Mouse (Mus musculus) cortical plate, adult 2 months (tissue): Measurements from ENCODE around the gene Vcam1. TPM values are rescaled to one million over a fixed set of nuclear protein-coding genes. Genes with fewer than 3 reads are reported as not detected.

ENCODE experiments used
- H3K27ac ChIP-seq: fragments of 200-500 bp; 2 replicates; pipeline ENCODE4 v1.5.1; 2012; ENCODE audit warnings: low read length, control low read depth, inconsistent platforms; ENCODE audit not compliant: insufficient read depth
- H3K4me1 ChIP-seq: fragments of 200-500 bp; 2 replicates; pipeline ENCODE4 v1.6.1; 2011; ENCODE audit warnings: low read length; ENCODE audit not compliant: control insufficient read depth, insufficient read depth
- H3K4me3 ChIP-seq: fragments of 200-500 bp; 2 replicates; pipeline ENCODE4 v1.5.1; 2011; ENCODE audit warnings: mild to moderate bottlenecking, low read length, control low read depth; ENCODE audit not compliant: insufficient read depth
- CTCF ChIP-seq: fragments of 200-500 bp; IDR thresholded peaks from 2 replicates; pipeline ENCODE4 v1.5.1; 2011; ENCODE audit warnings: mild to moderate bottlenecking, control low read depth, low read length; ENCODE audit not compliant: insufficient read depth; ENCODE audit errors: extremely low read depth
- POLR2A ChIP-seq: fragments of 200-500 bp; IDR thresholded peaks from 2 replicates; pipeline ENCODE4 v1.6.1; 2011; ENCODE audit warnings: mild to moderate bottlenecking, low read length, control low read depth; ENCODE audit not compliant: insufficient read depth; ENCODE audit errors: extremely low read depth
- polyA plus RNA-seq: library from polyadenylated mRNA; depleted of rRNA; stranded (reverse); fragments of >200 nt; gene quantifications from 2 replicates; pipeline ENCODE4 v1.2.3, GENCODE M21; 2012

The Vcam1 gene
- polyA plus RNA-seq, 1 experiment: 17.5 TPM

DNA sequence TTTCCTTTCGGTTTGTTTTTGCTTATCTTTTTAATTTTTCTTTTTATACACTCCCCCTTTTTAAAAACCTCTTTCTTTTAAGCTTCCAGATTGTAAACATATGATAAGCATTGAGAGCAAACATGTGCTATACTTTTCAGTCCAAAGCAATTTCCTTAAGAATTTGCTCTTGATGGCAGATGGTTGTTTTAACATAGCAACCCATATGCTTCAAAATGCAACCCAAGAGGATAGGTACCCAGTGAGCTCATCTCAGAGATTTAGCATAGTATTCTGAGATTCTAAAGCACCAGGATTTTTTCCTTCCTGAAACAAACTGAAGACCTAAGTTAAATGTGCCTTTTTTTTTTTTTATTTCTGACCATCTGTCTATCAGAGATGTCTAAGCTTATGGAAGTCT lies 28.6 kb downstream of the Vcam1 start:
- H3K27ac ChIP-seq: no peak overlapping the region
- no peak overlapping the region for H3K4me3 ChIP-seq
- TF ChIP-seq CTCF (no peak), POLR2A (no peak)
- H3K4me1 ChIP-seq: no peaks in the 10 kb centered on the region

DNA sequence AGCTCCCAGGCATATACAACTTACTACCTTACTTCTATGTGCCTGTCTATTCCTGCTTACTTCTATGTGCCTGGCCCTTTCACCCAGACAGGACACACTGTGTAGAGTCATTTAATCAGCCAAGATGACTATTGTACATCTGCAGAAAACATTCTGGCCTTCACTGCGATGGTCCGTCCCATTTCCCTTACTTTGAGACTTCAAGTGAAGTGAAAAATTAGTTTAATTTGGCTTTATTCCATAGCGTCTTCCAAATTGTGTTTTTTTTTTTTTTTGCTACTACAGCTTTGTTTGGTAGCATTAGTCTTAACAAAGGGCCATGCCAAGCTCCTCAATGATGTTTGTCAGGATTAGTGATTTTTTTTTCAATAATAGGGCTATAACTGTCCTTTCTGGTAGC lies 33.6 kb downstream of the Vcam1 start:
- no peaks in the 10 kb centered on the region for H3K4me1 ChIP-seq
- no peak overlapping the region for H3K4me3 ChIP-seq
- TF ChIP-seq POLR2A: no peak
- no peak overlapping the region for H3K27ac ChIP-seq

DNA sequence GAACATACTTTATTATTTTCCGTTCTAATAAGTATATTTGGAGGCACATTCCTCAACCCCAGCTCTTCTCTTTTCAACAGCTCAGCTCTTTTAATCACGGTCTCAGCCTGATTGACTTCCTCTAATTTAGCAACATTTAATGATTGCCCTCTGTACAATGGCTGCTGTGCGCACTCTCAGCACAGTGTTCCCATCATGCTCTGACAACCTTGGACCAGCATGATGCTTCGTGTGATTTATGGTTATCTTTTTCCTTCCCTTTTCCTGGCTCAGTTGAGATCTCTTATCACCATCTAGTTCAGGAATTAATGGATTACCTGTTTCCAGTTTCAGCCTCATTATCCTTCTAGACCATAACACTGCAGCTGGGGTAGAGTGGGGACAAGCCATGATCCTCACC lies 34.2 kb downstream of the Vcam1 start:
- Histone ChIP-seq H3K4me1 (no peaks in the 10 kb centered on the region), H3K27ac (no peak overlapping the region), H3K4me3 (no peak overlapping the region)
- TF ChIP-seq POLR2A: no peak
- TF ChIP-seq CTCF: no peak

DNA sequence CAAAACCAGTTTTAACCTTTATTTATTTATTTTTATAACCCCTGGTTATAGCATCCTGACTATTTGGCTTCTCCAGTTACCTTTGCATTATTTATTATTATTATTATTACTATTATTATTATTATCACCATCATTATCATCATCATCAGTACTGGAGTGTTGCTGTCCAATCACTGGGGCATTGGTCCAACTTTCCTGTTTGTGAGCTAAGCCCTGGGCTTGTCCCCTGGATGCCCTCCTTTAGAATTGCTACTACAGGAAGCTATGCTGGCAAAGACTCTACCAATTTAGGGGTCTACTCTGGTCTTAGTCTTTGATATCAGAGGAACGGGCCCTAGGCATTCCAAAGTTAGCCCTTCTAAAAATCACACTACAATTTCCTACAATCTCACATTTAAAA lies 34.6 kb downstream of the Vcam1 start:
- H3K27ac ChIP-seq: no peak overlapping the region
- H3K4me1 ChIP-seq: no peaks in the 10 kb centered on the region
- TF ChIP-seq CTCF (no peak), POLR2A (no peak)
- no peak overlapping the region for H3K4me3 ChIP-seq

DNA sequence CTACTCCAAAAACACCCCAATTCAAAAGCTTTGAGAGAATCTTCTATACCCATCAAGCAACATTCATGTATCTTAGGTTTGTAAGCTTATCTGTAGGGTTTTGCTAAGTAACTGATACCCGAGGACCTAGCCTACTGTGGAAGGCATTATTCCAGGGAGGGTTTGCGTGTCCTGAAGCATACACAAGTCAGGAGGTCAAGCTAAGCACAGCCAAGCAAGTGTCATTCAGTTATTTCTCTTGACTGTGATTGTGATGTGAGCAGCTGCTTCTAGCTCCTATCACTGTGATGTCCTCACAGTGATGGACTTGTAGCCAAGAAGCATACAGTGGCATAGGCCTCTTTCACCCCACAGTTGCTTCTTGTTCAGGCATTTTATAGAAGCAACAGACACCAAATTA lies 35.2 kb downstream of the Vcam1 start:
- no peak for TF ChIP-seq CTCF
- Histone ChIP-seq H3K4me1 (no peaks in the 10 kb centered on the region), H3K4me3 (no peak overlapping the region)

DNA sequence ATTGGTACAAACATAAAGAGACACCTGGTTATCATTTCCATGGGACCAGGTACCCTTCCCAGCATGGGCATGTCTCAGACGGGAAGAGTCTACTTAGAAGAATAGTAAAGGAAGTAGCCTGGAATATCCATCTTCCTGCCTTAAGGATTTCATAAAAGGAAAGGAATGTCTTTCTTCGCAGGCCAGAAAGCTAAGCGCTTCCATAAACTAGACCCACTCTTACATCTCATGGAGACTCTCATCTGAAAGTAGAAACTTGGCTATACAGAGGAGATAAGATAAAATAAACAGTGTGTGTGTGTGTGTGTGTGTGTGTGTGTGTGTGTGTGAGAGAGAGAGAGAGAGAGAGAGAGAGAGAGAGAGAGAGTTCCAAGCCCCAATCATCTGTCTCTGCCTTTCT lies 36.9 kb downstream of the Vcam1 start:
- H3K27ac ChIP-seq: no peak overlapping the region
- no peaks in the 10 kb centered on the region for H3K4me1 ChIP-seq
- TF ChIP-seq POLR2A (no peak), CTCF (no peak)
- H3K4me3 ChIP-seq: no peak overlapping the region

More for the DNA sequence above, 35.2 kb downstream of the Vcam1 start:
- H3K27ac ChIP-seq: no peak overlapping the region

DNA sequence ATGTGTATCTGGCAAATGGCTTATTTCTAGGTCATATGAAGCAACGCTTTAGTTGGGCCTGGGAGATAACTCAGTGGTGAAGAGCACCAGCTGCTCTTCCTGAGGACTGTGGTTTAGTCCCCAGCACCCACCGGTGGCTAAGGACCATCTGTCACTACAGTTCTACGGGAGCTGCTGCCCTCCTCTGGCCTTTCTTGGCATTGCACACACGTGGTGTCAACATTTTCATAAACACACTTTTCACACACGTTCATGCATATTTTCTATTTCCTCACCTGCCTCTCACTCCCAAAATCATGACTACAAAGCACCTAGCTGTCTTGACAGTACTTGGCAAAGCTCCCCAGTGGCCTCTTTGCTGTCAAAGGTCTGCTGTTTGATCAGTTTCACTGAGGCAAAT lies 37.8 kb downstream of the Vcam1 start:
- TF ChIP-seq CTCF (no peak), POLR2A (no peak)
- Histone ChIP-seq H3K4me3 (no peak overlapping the region), H3K4me1 (no peaks in the 10 kb centered on the region), H3K27ac (no peak overlapping the region)

DNA sequence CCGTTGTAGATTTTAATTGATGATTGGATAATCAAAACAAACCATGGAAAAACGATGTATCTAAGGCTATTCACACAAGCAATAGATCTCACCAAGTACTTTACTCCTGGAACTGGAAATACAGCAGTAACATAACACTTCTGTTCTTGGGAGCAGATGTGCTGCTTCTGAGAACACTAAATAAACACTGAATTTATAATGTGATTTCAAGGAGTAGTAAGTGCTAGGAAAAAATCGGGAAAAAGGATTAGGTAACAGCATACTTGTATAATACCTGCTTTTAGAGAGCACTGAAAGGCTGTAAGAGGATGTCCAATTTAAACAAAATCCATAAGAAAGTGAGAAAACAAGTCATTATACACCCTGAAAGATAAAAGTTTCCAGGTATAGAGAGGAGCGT lies 43.5 kb downstream of the Vcam1 start:
- Histone ChIP-seq H3K4me3 (no peak overlapping the region), H3K27ac (no peak overlapping the region), H3K4me1 (no peaks in the 10 kb centered on the region)
- TF ChIP-seq POLR2A (no peak), CTCF (no peak)

DNA sequence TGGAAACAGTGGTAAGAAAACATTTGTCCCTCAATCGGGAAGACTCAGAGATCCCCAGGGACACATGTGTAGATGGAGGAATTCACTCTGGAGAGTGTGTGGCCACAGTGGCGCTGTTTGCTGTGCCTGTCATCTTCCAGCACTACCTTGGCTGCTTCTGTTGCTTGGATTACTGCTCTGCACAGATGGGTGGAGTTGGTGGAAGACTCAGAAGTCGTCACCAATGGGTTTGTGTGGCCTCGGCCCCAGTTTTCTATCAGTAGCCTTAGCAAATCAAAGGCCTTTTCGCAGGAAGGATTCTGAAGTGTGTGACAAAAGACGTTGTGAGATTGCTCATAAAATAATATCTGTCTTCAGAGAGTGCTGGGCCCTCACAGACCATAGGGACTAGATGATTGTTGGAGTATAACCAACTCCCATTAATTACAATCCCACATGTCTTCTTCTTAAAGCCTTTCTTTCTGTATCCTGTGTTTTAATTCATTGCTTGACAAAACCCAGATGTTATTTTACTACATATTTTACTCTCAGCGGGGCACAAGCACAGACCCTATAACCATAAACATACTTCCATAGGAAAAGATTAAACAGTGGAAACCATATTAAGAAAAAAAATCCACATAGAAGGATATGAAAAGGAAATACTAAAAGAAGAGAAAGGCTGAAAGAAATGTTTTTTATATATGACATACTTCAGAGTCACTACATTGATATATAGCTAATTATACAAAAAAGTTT lies 48.4 kb downstream of the Vcam1 start:
- Histone ChIP-seq H3K4me3 (no peak overlapping the region), H3K4me1 (no peaks in the 10 kb centered on the region), H3K27ac (no peak overlapping the region)
- TF ChIP-seq CTCF (no peak), POLR2A (no peak)

DNA sequence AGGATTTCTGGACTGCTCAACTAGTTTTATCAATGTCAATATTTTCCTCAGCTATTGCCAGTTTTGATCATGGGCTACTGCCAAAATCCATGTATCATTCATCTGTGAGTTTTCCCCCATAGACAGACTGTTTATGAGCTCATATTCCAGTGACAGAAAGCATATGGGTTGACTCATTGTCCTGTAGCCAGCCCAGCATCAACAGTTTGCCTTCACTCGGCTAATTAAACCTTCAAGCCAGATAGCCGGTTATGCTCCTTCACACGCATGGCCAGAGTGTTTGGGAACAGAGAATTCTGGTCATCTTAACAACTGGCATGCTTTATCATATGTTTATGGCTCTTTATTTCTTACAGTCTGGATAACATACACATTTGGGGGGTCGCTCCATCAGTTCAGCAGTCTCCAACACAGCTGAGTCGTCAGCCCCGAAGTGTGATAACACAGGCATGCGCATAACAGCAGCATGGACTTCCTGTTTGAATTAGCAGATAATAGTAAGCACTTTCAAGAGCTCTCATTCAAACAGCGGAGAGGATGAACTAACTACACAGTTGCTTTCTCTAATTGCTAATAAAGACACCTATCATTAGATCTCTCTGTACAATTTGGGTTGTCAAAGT lies 49.2 kb downstream of the Vcam1 start:
- H3K27ac ChIP-seq: no peak overlapping the region
- H3K4me1 ChIP-seq: no peaks in the 10 kb centered on the region
- H3K4me3 ChIP-seq: no peak overlapping the region
- TF ChIP-seq CTCF: no peak
- TF ChIP-seq POLR2A: no peak

DNA sequence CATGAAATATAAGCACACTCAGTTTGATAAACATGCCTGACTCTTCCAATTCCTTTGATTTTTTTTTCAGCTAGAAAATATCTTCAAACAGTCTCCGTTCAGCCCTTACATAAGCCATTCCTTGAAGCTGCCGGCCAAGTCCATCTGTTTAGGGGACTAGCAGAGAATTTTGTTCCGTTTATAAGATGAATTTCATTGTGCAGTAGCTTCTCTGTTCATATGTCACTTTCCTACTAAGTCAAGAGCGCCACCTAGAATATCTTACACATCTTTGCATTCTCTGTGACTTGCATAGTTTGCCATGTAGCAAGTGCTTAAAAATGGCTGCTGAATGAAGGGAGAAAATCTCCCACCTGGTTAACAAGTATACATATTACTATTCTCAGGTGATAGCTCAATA lies 51.0 kb downstream of the Vcam1 start:
- TF ChIP-seq POLR2A (no peak), CTCF (no peak)
- H3K4me1 ChIP-seq: no peaks in the 10 kb centered on the region
- H3K27ac ChIP-seq: no peak overlapping the region

More for the DNA sequence above, 51.0 kb downstream of the Vcam1 start:
- H3K4me3 ChIP-seq: no peak overlapping the region
